Mouse (Mus musculus) kidney, adult 11 months (tissue): ENCODE measurements around the gene Cfap299.

Experiments used
- DNase-seq: peaks from one replicate; pipeline ENCODE4 v3.0.0; 2022

Gene Cfap299

DNA sequence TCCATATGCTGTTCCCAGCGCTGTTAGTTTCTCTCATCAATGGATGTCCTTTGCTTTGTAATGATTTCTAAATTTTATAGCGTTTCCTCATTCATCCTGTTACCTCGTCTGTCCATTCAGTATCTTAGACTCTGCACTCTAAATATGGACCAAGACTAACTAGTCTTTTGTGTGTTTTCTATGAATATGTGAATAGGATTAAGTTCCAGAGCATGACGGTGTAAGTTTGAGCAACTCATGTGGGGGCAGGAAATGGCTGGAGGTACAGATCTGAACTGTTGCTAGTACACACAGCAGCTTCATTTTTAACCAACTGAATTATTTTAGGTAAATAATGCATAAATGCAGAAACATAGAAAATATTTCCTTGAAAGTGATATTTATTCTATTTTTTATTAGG, 51.3 kb downstream of the Cfap299 start:
- DNase-seq: no peak

DNA sequence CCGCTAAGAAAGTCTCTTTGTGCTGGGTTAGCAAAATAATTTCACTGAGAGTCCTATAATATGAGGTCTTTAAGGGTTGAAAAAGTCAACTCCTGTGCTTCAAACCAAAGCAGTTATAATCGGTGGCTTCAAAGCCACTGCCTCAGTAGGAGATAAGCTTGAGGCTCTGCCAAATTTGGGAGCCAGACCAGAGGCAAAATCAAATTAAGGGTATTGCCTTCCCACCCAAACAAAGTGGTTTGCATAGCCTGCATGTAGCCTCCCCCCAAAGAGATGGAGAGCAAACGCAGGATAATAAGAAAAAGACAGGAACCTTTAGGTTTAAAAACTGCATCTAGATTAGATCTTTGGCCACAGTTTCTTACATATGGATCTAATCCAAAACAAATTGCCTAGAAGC, 58.0 kb downstream of the Cfap299 start:
- no peak for DNase-seq

DNA sequence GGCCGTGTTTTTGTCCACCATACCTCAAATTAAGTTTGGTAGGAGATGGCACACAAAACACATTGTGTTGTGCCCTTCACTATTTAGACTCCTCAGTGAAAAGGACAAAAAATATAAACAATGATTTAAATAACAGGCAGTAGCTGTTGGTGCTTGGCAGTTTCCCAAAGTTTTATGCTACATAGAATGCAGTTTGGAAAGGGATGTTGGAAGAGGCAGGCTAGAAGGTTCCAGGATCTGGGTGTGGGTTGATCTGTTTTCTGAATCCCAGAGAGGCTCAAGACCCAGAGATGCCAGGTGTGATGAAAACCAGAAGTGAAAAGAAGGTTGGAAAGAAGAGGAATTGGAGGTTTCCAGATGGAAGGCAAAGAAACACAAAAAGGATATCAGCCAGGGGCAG, 73.1 kb downstream of the Cfap299 start:
- no peak for DNase-seq

DNA sequence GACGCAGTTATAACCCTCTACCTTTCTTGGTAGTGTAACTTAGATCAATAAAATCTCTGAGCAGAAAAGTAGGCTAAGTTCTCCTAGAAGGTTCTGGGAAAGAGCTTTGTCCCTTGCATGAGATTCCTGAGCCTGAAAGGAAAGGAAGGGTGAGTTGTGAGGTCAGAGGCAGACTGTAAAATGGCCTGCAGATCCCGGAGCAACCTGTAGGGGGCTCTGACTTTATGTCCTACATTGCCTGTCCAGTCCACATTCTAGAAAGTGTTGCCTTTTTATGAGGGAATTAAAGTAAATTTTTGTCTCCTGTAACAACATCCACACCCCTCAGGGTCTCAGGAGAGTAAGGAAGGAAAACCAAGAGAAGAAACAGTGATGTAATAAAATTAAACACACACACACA, 81.0 kb downstream of the Cfap299 start:
- DNase-seq: no peak

DNA sequence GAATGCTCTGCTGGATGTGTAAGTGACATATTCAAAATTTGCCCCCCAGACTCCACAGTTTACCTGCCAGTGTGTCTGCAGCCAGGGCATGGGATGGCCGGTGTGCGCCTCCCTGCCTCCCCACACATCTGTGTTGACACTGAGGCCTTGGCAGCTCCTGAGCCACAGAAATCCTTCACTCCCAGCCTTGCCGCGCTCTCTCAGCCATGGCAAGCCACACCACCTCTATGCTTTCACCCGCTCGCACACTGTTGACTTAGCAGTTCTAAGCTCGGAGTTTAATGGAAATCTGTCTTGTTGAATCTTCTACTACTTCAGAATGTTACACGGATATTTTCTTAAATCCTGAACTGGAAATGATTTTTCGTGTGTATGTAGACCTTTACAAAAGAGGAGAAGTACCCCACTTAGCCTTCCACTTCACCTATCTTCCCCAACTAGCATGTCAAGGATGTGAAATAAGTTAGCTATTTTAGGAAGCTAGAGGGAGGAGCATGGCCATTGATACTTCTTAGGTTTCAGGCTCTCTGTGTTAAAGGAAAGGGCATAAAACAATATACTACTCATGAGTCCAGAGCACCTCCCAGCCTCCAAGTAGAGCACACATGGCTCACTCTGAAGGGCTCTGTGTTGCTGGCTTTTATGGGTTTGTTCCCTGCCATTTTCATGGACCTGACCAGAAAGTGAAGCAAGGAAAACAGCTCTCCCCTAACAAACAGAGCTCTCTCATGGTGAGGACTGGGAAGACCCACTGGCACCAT, 87.5 kb downstream of the Cfap299 start:
- no peak for DNase-seq

DNA sequence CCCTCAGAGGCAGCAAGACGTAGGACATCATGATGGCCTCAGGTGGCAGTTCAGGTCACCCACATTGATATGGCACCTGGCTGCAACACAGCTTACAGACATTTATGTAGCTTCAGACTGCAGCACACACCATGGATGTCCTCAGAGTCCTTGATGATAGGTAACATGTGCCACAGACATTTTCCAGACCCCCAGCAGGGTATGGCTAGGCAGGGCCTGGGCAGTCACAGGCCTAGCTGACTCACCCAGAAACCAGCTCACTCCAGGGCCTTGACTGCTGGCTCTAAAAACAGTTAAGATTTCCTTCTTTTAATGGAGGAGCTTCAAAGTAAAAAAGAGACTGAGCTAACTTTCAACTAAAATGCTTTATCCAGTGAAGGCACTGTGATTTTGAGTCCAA, 95.9 kb downstream of the Cfap299 start:
- no peak for DNase-seq

DNA sequence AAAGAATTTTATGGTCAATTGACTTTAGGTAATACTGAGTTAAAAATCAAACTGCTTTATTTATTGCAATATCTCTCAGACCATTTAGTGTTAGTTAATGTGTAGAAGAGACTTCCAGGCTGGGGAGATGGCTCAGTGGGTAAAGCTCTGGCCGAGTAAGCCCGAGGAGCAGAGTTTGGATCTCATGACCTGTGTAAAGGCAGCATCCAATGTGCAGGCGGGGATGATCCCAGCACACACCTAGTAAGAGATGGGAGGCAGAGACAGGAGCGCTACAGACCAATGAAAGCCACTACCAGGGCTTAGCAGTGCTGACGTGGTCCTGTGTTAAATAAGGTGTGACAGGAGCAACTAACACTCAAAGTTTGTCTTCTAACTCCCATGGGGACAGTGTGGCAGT, 97.0 kb downstream of the Cfap299 start:
- DNase-seq: no peak

DNA sequence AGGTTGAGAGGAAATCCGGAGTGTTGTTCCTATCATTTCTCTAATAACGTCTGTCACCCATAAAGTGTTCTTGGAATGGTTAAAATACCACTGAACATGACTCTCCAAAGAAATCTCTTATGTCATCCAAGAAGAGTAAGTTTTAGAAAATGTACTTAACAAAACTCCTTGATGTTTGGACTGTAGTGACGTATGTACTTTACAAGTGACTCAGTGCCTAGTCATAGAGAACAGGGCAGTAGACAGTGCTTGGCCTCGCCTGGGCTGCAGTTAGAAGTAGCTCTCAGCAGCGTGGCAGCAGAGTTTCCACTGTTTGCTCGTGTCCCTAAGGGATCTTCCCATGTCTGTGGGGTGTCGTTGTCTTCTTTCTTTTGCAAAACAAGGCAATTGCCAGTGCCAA, 101.0 kb downstream of the Cfap299 start:
- no peak for DNase-seq

DNA sequence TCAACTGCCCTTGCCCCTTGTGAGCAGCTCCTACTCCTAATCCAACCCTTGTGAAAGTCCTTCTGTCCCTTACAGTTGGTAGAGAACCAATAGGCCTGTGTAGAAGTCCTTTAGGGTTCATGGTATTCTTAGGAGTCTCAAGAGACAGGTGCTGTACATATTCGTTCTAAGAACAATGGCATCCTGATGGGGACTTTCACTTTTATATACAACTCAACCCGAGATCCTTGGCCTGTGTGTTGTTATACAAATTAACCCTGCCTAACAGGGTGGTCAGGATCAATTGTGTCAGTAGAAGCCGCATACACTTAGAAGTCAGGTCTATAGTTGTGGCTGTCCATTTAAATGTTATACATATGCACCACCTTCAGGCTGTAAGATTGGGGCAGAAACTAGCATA, 109.6 kb downstream of the Cfap299 start:
- DNase-seq: no peak

DNA sequence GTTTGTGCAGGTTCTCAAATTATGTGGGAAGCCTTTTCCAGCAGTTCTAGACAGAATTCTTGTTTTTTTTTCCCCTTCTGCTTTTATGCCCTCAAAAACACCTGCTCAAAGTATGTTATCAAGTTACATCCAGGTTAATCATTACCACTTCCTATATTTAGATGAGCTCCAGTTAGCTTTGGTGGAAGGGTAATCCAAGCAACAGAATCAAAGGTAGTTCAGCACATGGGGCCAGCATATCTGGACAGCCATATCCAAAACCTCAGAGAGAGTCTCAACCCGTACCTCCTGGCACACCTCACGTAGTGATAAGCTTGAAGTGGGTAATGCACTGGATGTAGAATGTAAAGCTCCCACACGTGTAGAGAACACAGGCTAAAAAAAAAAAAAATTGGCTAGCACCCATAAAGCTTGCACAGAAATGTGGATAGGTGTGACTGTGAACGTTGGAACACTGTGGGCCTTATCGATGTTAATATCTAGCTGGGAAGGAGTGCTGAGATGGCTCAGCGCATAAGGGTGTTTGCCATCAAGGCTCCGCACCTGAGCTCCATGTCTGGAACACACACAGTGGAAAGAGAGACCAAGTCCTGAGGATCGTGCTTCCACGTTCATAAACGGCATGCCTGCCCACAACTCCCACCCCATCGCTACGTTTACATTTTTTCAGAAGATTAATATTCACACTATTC, 117.8 kb downstream of the Cfap299 start:
- no peak for DNase-seq

DNA sequence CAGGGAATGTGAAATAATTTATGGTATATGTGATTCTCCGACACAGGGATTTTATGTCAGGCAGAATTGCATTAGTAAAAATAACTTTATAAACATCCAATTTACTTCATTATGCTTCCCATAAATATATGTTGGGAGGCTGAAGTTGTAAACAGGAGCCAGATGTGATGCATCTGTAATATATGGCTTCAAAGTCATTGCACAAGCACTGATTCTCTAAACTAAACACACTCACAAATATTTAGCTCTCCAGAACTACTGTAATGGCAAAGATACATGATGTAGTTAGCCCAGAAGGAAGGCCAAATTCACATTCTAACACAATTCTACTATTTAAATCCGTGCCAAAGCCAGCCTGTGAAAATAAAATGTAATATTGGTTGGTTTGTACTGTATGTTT, 120.8 kb downstream of the Cfap299 start:
- DNase-seq: no peak

DNA sequence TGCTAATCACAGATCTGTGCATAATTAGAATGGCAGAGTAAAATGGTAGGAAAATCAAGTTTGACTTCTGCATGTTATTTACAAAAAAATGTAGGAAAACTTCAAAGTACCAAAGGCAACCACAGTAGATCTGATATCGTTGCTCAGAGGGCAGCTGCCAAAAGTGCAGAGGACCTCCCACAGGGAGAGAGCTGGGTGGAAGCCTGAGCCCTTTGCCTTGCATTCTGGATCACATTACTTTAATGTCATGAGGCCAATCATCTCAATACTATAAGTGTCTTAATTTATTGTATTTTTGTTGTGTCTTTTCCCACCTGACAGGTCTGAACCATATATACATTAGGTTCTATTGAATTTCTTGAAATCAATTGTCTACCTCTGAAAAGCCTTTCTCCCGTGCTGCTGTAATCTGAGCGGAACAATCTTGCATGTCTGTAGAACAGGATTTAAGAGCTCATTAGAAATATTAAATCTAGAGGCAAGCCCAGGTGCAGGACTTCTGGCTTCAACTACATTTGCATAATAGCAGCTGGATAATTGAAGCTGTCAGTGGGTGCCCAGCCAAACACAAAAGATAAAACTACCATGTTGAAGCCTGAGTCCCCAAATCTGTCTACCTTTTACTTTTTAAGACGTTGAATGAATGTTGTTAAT, 137.9 kb downstream of the Cfap299 start:
- no peak for DNase-seq

DNA sequence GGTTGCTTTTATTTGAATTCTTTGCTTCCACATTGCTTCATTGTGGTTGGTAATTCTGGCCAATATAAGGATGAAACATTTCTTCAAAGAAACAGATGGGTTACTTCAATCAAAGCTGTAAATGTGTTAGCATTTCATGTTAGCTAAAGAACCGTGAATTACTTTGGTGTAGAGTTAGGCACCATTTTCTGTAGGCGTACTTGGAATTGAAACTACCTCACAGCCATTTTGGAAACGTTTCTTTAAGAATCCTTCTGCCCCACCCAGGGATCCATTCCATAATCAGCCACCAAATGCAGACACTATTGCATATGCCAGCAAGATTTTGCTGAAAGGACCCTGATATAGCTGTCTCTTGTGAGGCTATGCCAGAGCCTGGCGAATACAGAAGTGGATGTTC, 140.9 kb downstream of the Cfap299 start:
- no peak for DNase-seq

DNA sequence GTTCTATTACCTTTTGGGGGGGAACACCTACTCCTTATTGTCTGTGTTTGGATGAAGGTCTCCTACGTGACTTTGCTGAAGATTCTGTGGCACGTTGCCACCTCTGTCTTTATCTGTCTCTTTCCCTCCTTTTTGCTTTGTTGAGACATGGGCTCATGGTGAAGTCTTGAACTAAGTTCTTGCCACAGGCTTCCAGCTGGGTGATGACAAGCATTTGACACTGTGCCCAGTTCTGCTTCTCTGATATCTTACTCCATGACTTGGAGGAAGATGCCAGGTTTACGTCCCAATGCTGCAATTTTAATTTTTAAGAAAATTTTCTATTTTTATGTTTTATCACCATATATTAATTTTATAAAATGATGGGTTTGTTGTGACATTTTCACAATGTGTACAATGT, 147.4 kb downstream of the Cfap299 start:
- no peak for DNase-seq

DNA sequence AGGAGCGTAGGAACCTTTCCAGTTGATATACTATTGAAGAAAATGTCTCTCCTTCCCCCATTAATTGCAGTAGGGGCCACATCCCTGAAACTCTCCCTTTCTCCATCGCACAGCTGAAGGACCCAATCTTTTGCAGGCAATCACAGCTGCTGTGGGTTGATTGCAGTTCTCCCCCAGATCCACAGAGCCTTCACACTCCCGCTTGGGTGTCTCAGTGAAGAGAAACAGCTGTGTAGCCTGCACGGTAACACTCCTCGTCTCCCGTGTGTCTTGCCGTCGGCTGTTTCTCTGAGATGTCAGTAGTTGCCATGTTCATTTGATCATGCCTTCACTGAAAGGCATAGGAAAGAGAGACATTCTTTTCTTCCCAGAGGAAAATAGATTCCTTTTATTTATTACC, 148.2 kb downstream of the Cfap299 start:
- DNase-seq: no peak

DNA sequence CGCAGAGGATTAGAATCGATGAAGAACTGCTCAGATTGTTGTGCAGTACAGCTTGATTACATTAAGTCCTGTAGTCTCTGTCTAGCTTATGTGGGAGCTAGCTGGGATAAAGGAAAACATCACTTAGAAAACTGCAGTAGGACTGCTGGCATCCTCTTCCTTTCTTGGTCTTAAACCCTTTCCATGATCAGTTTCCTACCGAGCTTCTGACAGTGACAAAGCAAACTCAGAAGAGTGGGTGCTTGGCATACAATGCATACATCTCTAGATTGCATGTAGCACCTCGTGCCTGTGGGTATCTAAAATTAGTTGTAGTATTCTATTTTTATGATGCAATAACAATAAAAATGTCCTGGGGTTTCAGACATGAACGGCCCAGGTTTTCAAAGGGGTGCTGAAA, 154.4 kb downstream of the Cfap299 start:
- DNase-seq: no peak

DNA sequence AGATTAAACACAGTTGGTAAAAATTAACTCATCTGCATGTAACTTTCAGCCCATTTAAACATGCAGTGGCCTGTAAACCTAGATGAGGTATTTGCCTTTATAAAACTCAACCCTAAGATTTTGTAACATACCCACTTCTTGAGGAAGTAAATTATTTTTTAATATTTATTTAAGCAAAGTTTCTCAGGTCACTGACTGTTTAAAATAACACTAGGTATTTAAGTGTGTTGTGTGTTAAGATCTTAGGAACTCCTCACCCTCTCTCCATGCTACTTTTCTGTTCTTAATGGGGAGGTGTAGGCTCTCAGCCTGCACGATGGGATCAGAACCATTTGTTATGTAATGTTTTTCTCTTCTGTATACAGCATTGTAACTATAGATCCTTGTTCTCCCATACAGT, 156.1 kb downstream of the Cfap299 start:
- DNase-seq: no peak

DNA sequence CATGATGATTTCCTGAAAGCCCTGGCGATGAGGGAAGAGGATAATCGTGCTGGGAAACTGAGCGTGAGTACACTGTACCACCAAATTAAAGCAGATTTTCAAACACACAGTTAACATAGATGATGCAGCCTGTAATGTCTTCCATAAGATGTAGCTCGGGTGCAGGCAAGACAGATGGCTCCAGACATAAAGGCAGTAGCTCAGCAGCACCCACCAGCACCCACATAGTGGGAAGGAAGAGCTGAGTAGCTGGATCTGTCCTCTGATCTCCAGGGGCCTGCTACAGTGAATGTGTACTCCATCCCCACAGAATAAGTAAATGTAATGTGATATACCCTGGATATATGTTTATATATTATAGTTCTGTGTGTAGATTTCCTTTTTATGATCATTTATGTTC, 169.2 kb downstream of the Cfap299 start:
- no peak for DNase-seq

DNA sequence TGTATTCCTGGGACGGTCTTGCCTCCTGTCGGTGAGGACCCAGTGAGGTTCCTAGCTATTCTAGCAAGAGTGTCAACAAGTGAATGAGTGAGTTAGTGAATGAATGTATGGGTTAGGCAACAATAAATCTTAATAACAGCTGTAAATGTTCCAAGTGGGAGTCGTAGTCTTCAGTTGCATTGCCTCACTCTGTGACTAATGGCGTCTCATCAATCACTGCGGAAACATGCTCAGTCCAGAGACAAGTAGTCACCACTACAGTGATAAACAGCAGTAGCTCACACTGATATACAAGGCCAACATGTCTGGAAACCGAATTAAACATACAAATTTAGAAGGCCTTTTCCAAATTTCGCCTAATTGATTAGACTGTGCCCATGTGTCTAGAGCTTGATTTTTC, 187.1 kb downstream of the Cfap299 start:
- DNase-seq: no peak

DNA sequence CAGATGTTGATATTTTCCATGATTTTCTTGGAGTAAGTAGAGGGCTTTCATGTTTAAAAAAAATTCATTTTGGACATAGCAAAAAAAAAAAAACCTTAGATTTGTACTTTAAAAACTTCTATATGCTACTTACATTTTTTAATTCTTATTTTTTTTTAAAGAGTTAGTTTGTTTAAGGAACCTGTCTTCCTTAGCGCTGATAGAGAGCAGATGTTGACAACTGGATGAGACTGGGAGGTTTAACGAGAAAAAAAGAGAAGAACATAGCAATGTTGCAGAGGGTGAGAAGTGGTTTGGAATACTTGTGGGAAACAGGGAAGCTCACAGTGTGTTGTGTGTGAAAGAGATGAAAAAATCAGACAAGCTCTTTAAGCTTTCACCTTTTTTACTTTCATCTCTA, 191.0 kb downstream of the Cfap299 start:
- no peak for DNase-seq

DNA sequence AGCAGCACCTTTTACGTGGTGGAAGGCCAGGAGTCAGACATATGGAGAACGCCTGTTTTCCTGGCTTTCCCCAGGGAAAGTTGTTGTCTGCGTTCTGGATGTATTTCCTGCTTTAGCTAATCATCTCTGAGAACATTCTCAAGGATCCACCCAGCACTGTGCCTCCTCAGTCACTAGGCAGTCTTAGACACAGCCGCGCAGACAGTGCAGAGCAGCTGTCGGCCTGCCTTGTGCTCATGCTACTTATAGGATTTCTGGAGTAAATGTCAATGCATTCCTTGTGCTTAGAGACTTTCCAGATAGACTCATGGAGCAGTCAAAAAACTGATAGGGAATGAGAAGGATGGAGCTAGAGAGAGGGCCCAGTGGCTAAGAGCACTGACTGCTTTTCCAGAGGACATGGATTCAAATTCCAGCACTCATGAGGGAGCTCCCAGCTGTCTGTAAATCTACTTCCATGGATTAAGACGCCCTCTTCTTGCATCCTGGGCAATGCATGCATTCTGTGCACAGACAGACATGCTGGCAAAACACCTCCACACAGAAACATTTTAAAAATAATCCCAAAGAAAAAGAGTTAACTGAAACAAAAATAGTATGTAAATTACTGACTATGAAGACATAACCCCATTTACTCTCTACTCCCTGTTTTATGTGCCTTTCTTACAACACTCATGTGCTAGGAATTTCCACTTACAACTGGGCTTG, 193.3 kb downstream of the Cfap299 start:
- DNase-seq: no peak

DNA sequence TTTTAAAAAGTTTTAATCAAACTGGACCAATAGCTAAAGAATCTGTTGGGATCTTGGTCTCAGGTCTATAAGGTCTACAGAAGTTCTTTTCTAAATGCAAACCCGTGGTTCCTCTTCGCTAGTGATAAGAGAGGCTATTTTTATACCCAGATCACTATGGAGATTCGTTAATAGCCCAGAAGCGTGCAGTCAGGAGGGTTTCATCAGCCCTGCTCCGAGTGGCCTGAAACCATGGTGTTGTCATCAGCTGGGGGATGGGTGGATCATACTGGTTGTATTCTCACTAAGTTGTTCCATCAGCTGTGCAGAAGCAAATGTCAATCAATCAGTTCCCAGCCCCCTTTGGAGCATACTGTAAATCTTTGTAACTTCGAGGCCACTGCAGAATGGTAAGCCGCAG, 193.9 kb downstream of the Cfap299 start:
- peak; percentile 26 for DNase-seq

DNA sequence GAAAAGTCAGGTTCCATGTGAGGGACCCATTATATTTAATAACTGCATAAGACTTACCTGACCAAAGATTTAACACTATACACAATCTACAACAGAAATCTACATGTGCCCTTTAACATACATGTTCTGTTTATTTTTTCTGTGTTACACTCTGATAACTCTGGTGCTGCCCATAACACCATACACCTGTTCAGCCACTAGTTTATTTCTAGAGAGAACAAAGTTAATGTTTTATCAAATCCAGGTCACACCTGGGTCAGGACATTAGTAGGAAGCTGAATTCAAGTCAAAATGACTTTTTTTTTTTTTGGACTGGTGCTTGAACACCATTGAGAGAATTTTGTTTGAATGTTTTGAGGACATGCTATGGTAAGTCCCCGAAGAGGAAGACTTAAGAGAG, 194.7 kb downstream of the Cfap299 start:
- DNase-seq: no peak

DNA sequence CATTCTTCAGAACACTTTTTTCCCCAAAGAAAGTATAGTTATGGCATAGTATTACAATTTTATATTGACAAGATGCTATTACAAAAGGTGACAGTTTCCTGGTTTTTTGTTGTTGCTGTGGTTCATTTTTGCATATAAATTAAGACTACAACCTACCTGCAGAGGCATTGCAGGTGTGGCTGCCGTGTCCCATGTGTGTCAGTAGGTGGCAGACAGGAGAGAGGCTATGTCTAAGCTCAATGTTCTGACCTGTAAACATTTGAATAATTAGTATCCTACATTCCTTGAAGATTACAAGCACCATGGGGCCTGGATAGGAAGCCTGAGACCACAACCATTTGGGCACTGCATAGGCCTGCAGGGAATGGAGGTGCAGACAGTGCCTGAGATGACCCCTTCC, 212.2 kb downstream of the Cfap299 start:
- no peak for DNase-seq
